Mouse (Mus musculus) right cerebral cortex, postnatal 10 days (tissue): ENCODE measurements at regions not wholly inside any gene's neighbourhood (a gene's known extent, or its start where the extent isn't known, plus 50 kb on each side); places are given as distances from the start of the nearest gene placed in this dataset.
A peak's percentile ranks its signal among the peaks of the same experiment; 100 is the strongest.

Experiments
- DNase-seq, 2 experiments: peaks; one replicate each; pipeline ENCODE4 v3.0.0; 2021; ENCODE audit warnings: low spot score in 2 of 2

DNA sequence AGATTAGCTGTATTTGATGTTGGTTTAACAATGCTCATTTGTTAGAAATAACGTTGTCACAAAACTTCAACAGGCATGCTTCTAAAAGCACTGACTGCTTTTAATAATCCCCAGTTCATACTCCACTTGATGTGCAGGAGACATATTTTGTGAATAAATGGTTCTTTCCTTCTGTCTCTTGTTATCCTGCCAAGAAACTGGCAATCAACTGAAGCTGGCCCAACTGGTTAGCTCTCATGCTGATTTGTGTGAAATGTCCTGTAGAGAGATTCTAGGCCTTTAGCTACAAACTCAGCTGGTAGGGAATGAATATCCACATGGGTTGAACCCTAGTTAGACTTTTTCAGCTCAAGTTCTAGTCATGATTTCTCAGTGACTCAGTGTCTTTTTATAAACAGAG is 647.8 kb upstream of the Cntnap5b start:
- peak in 1 of 2 experiments; percentile 23 for DNase-seq

DNA sequence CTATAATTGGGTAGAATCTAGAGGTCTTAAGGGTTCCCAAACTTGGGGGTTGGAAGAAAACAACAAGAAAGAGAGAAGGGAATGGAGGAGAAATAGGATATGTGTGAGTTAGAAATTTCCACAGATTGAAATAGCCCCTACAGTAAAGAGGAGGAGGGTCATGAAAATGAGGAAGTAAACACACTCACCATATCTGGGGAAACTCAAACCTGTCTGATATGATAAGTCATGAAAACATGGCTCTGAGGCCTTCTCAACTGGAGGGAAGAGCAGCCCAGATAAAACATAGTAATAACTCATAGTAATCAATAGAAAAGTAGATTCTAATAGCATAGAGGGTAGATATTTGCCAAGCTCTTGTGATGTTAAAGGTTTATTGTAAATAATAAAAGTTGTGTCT is 638.4 kb upstream of the Cntnap5b start:
- no peak for DNase-seq

DNA sequence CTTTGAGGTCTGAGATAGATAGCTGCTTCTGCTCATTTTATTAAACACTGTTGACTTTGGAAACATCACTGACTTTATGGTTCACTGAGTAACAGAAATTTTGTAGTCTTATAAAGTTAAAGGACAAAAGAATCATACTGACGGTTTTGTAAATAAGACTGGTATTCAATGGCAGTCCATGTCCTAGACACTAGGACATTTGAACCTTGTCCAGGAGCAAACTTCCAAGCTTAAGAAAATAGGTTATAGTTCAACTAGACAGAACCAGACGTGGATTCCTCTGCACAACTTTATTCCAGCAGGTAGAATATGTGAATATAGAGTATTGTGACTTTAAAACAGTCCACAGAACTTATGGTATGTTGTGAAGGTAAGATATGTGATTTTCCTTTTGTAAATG is 635.0 kb upstream of the Cntnap5b start:
- DNase-seq = no peak

DNA sequence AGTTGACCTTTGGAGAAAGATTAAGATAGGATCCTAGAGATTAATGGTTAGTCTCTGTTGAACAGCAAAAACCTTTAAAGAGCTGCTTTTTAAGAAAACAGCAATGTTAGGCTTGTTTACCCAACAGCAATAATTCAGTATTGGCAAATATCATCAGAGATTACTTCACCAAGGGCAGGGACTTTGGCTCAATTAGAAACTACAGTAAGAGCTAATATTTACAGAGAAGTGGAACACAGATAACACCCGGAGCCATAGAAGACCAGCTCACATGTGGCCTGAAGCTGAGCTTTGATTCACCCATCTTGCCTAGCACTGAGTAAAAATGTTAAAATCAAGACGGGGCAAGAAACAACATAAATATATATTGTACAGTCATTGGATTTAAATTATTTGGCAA is 611.9 kb upstream of the Cntnap5b start:
- DNase-seq = no peak
